Mouse (Mus musculus): ENCODE measurements around the gene Ablim2. TPM values are rescaled to one million over a fixed set of nuclear protein-coding genes. Genes with fewer than 3 reads are reported as not detected.

The Ablim2 gene
- total RNA-seq, 2 experiments from 2014 or later = not detected

GRCm38 (mm10) chr5:35861456-35861855, 103.8 kb downstream of the Ablim2 start:
- no peak for ATAC-seq (replicated peaks; ENCODE audit: low FRiP score, poor library complexity, severe bottlenecking)

GRCm38 (mm10) chr5:35869973-35870372, 112.3 kb downstream of the Ablim2 start:
- ATAC-seq (replicated peaks; ENCODE audit: low FRiP score, poor library complexity, severe bottlenecking) = no peak

- no peak for ATAC-seq (replicated peaks; ENCODE audit: low FRiP score, poor library complexity, severe bottlenecking)
These were observed 112.8 kb downstream of the Ablim2 start for GRCm38 (mm10) chr5:35870408-35871012.

GRCm38 (mm10) chr5:35873382-35873781, 115.7 kb downstream of the Ablim2 start:
- ATAC-seq (replicated peaks; ENCODE audit: low FRiP score, poor library complexity, severe bottlenecking) = no peak

- no peak for ATAC-seq (replicated peaks; ENCODE audit: low FRiP score, poor library complexity, severe bottlenecking)
These were observed 118.6 kb downstream of the Ablim2 start for GRCm38 (mm10) chr5:35876236-35876635.

- ATAC-seq (replicated peaks; ENCODE audit: low FRiP score, poor library complexity, severe bottlenecking) = no peak
These were observed 121.5 kb downstream of the Ablim2 start for GRCm38 (mm10) chr5:35879199-35879598.

GRCm38 (mm10) chr5:35882391-35882790, 124.7 kb downstream of the Ablim2 start:
- ATAC-seq (replicated peaks; ENCODE audit: low FRiP score, poor library complexity, severe bottlenecking) = no peak

- no peak for ATAC-seq (replicated peaks; ENCODE audit: low FRiP score, poor library complexity, severe bottlenecking)
These were observed 126.6 kb downstream of the Ablim2 start for GRCm38 (mm10) chr5:35884262-35884661.

GRCm38 (mm10) chr5:35884689-35885088, 127.0 kb downstream of the Ablim2 start:
- no peak for ATAC-seq (replicated peaks; ENCODE audit: low FRiP score, poor library complexity, severe bottlenecking)

GRCm38 (mm10) chr5:35888959-35889358, 131.3 kb downstream of the Ablim2 start:
- ATAC-seq (replicated peaks; ENCODE audit: low FRiP score, poor library complexity, severe bottlenecking) = no peak

GRCm38 (mm10) chr5:35889641-35890040, 132.0 kb downstream of the Ablim2 start:
- no peak for ATAC-seq (replicated peaks; ENCODE audit: low FRiP score, poor library complexity, severe bottlenecking)

GRCm38 (mm10) chr5:35890985-35891730, 133.5 kb downstream of the Ablim2 start:
- no peak for ATAC-seq (replicated peaks; ENCODE audit: low FRiP score, poor library complexity, severe bottlenecking)

GRCm38 (mm10) chr5:35892363-35892762, 134.7 kb downstream of the Ablim2 start:
- no peak for ATAC-seq (replicated peaks; ENCODE audit: low FRiP score, poor library complexity, severe bottlenecking)

GRCm38 (mm10) chr5:35893093-35893804, 135.6 kb downstream of the Ablim2 start, which contains the start of gene Afap1:
Gene Afap1 (plus strand): TSS chr5:35893319.
- ATAC-seq (replicated peaks; ENCODE audit: low FRiP score, poor library complexity, severe bottlenecking) = peak; percentile 67

GRCm38 (mm10) chr5:35893805-35894260, 136.2 kb downstream of the Ablim2 start:
- no peak for ATAC-seq (replicated peaks; ENCODE audit: low FRiP score, poor library complexity, severe bottlenecking)

GRCm38 (mm10) chr5:35894295-35895047, 136.8 kb downstream of the Ablim2 start:
- ATAC-seq (replicated peaks; ENCODE audit: low FRiP score, poor library complexity, severe bottlenecking) = no peak

- ATAC-seq (replicated peaks; ENCODE audit: low FRiP score, poor library complexity, severe bottlenecking) = no peak
These were observed 138.2 kb downstream of the Ablim2 start for GRCm38 (mm10) chr5:35895926-35896325.

- ATAC-seq (replicated peaks; ENCODE audit: low FRiP score, poor library complexity, severe bottlenecking) = no peak
These were observed 138.9 kb downstream of the Ablim2 start for GRCm38 (mm10) chr5:35896556-35896955.

GRCm38 (mm10) chr5:35897147-35897546, 139.5 kb downstream of the Ablim2 start:
- ATAC-seq (replicated peaks; ENCODE audit: low FRiP score, poor library complexity, severe bottlenecking) = no peak

- no peak for ATAC-seq (replicated peaks; ENCODE audit: low FRiP score, poor library complexity, severe bottlenecking)
These were observed 140.4 kb downstream of the Ablim2 start for GRCm38 (mm10) chr5:35898114-35898513.

All from erythroblast, adult 5-6 weeks (primary cell).